Mouse (Mus musculus) heart, embryonic 11.5 days (tissue): ENCODE data around the gene Dis3l2. TPM values are rescaled to one million over a fixed set of nuclear protein-coding genes. Genes with fewer than 3 reads are reported as not detected.

Source experiments
- ATAC-seq: fragments of 200-750 bp; cut with Nextera tagmentation; replicated peaks from 2 replicates; pipeline ENCODE4 v1.8.0; 2017; ENCODE audit warnings: moderate library complexity; ENCODE audit not compliant: insufficient number of reproducible peaks, low FRiP score, low TSS enrichment
- H3K27ac ChIP-seq: fragments of 300-500 bp; sonication (generic); 2 replicates; pipeline ENCODE4 v1.5.1; 2014; ENCODE audit warnings: mild to moderate bottlenecking, low read depth, low read length
- H3K27me3 ChIP-seq: fragments of 300-500 bp; sonication (generic); 2 replicates; pipeline ENCODE4 v1.6.1; 2014; ENCODE audit warnings: mild to moderate bottlenecking, low read length, mixed read lengths; ENCODE audit not compliant: control insufficient read depth, insufficient read depth
- H3K36me3 ChIP-seq: fragments of 300-500 bp; sonication (generic); 2 replicates; pipeline ENCODE4 v1.6.1; 2014; ENCODE audit warnings: mild to moderate bottlenecking, low read length, moderate library complexity, mixed read lengths; ENCODE audit not compliant: control insufficient read depth, insufficient read depth
- H3K4me1 ChIP-seq: fragments of 300-500 bp; sonication (generic); 2 replicates; pipeline ENCODE4 v1.6.1; 2014; ENCODE audit warnings: low read length; ENCODE audit not compliant: control insufficient read depth, insufficient read depth
- H3K4me2 ChIP-seq: fragments of 300-500 bp; sonication (generic); 2 replicates; pipeline ENCODE4 v1.6.1; 2014; ENCODE audit warnings: mild to moderate bottlenecking, moderate library complexity
- H3K4me3 ChIP-seq: fragments of 300-500 bp; sonication (generic); 2 replicates; pipeline ENCODE4 v1.5.1; 2014; ENCODE audit warnings: low read depth, low read length
- H3K9ac ChIP-seq: fragments of 300-500 bp; sonication (generic); 2 replicates; pipeline ENCODE4 v1.6.1; 2014; ENCODE audit warnings: mild to moderate bottlenecking, low read depth, low read length, moderate library complexity
- H3K9me3 ChIP-seq: fragments of 300-500 bp; sonication (generic); replicated peaks from 2 replicates; pipeline ENCODE4 v1.6.1; 2016; ENCODE audit warnings: low read length; ENCODE audit not compliant: control insufficient read depth
- WGBS: fragments of 180-500 bp; shearing (Covaris S2); extraction: QIAGEN DNeasy Blood & Tissue Kit; methylation state at CpG from one replicate; pipeline ENCODE4 v1.1.7; 2014; ENCODE audit not compliant: insufficient replicate concordance; 5-methylcytosine and 5-hydroxymethylcytosine counted together
- polyA plus RNA-seq: library from polyadenylated mRNA; unstranded; fragments of >200 nt; fragmentation: Nextera tagmentation; extraction: Ambion mirVana; gene quantifications from 2 replicates; pipeline ENCODE4 v1.2.1, GENCODE M21; 2014

Gene Dis3l2
- polyA plus RNA-seq, 1 experiment from 2014 or later = 15.8 TPM

- no peak overlapping the region for H3K4me2 ChIP-seq
- ATAC-seq = no peak
- no peak overlapping the region for H3K9ac ChIP-seq
- H3K4me3 ChIP-seq = no peak overlapping the region
- no peaks in the 10 kb centered on the region for H3K9me3 ChIP-seq
- H3K36me3 ChIP-seq = no peaks in the 10 kb centered on the region
- H3K4me1 ChIP-seq = no peaks in the 10 kb centered on the region
- H3K27ac ChIP-seq = no peak overlapping the region
- H3K27me3 ChIP-seq = peaks cover 3% of the 10 kb centered on the region; the same call in 1 of the 2 replicates
- 79% methylated on average over 10 of the region's 10 CpGs for WGBS
These were observed 24.9 kb upstream of the Dis3l2 start for GRCm38 (mm10) chr1:86678667-86679066.

GRCm38 (mm10) chr1:86687236-86687635 is 16.4 kb upstream of the Dis3l2 start:
- Histone ChIP-seq H3K9ac (no peak overlapping the region), H3K9me3 (no peaks in the 10 kb centered on the region), H3K36me3 (no peaks in the 10 kb centered on the region), H3K27ac (no peak overlapping the region), H3K4me3 (no peak overlapping the region), H3K4me2 (no peak overlapping the region), H3K4me1 (no peaks in the 10 kb centered on the region), H3K27me3 (no peaks in the 10 kb centered on the region)
- ATAC-seq = no peak
- WGBS = 66% methylated on average over 4 of the region's 4 CpGs

GRCm38 (mm10) chr1:86691027-86691426 is 12.6 kb upstream of the Dis3l2 start:
- H3K9ac ChIP-seq = no peak overlapping the region
- no peaks in the 10 kb centered on the region for H3K9me3 ChIP-seq
- ATAC-seq = no peak

GRCm38 (mm10) chr1:86696948-86697347 is 6.7 kb upstream of the Dis3l2 start:
- no peak overlapping the region for H3K9ac ChIP-seq
- no peaks in the 10 kb centered on the region for H3K36me3 ChIP-seq
- H3K9me3 ChIP-seq = no peaks in the 10 kb centered on the region
- no peak overlapping the region for H3K27ac ChIP-seq
- H3K4me1 ChIP-seq = no peaks in the 10 kb centered on the region
- no peak overlapping the region for H3K4me2 ChIP-seq
- ATAC-seq = no peak
- H3K4me3 ChIP-seq = no peak overlapping the region
- no peaks in the 10 kb centered on the region for H3K27me3 ChIP-seq
- WGBS = 41% methylated on average over 7 of the region's 7 CpGs

More at GRCm38 (mm10) chr1:86691027-86691426, 12.6 kb upstream of the Dis3l2 start:
- WGBS = 70% methylated on average over 5 of the region's 5 CpGs
- Histone ChIP-seq H3K4me3 (no peak overlapping the region), H3K27me3 (no peaks in the 10 kb centered on the region), H3K27ac (no peak overlapping the region), H3K4me2 (no peak overlapping the region), H3K36me3 (no peaks in the 10 kb centered on the region), H3K4me1 (no peaks in the 10 kb centered on the region)

GRCm38 (mm10) chr1:86698721-86699120 is 4.9 kb upstream of the Dis3l2 start:
- Histone ChIP-seq H3K9me3 (no peaks in the 10 kb centered on the region), H3K4me2 (no peak overlapping the region), H3K36me3 (no peaks in the 10 kb centered on the region), H3K4me3 (no peak overlapping the region), H3K9ac (no peak overlapping the region), H3K27me3 (no peaks in the 10 kb centered on the region), H3K4me1 (0 out of 2 replicates have a peak, but pooled peaks cover 2% of the 10 kb centered on the region), H3K27ac (no peak overlapping the region)
- no peak for ATAC-seq
- 41% methylated on average over 2 of the region's 2 CpGs for WGBS

- H3K4me2 ChIP-seq = no peak overlapping the region
- no peak overlapping the region for H3K27ac ChIP-seq
- H3K4me1 ChIP-seq = 0 out of 2 replicates have a peak, but pooled peaks cover 2% of the 10 kb centered on the region
- H3K9ac ChIP-seq = no peak overlapping the region
- H3K27me3 ChIP-seq = no peaks in the 10 kb centered on the region
- no peaks in the 10 kb centered on the region for H3K36me3 ChIP-seq
- H3K9me3 ChIP-seq = no peaks in the 10 kb centered on the region
- no peak overlapping the region for H3K4me3 ChIP-seq
- ATAC-seq = no peak
- 65% methylated on average over 11 of the region's 11 CpGs for WGBS
These were observed 4.1 kb upstream of the Dis3l2 start for GRCm38 (mm10) chr1:86699346-86700136.

- Histone ChIP-seq H3K4me1 (0 out of 2 replicates have a peak, but pooled peaks cover 4% of the 10 kb centered on the region), H3K27ac (no peak overlapping the region), H3K9me3 (no peaks in the 10 kb centered on the region), H3K4me2 (no peak overlapping the region), H3K27me3 (no peaks in the 10 kb centered on the region), H3K9ac (no peak overlapping the region), H3K4me3 (no peak overlapping the region), H3K36me3 (no peaks in the 10 kb centered on the region)
- 28% methylated on average over 7 of the region's 7 CpGs for WGBS
- no peak for ATAC-seq
These were observed 3.2 kb upstream of the Dis3l2 start for GRCm38 (mm10) chr1:86700367-86700766.

- Histone ChIP-seq H3K9ac (peak overlapping the region; percentile 94), H3K4me2 (peak overlapping the region; percentile 75), H3K36me3 (no peaks in the 10 kb centered on the region), H3K4me3 (peak overlapping the region; percentile 79), H3K4me1 (0 out of 2 replicates have a peak, but pooled peaks cover 5% of the 10 kb centered on the region), H3K27me3 (no peaks in the 10 kb centered on the region), H3K9me3 (no peaks in the 10 kb centered on the region), H3K27ac (peak overlapping the region; percentile 87)
- no peak for ATAC-seq
- under 1% methylated on average over 27 of the region's 27 CpGs for WGBS
These were observed 338 bp downstream of the Dis3l2 start for GRCm38 (mm10) chr1:86703965-86704326.

GRCm38 (mm10) chr1:86705461-86705860 is 1.9 kb downstream of the Dis3l2 start:
- H3K27ac ChIP-seq = no peak overlapping the region
- no peaks in the 10 kb centered on the region for H3K9me3 ChIP-seq
- H3K4me2 ChIP-seq = no peak overlapping the region
- H3K4me1 ChIP-seq = 0 out of 2 replicates have a peak, but pooled peaks cover 5% of the 10 kb centered on the region
- H3K4me3 ChIP-seq = no peak overlapping the region
- 73% methylated on average over 3 of the region's 3 CpGs for WGBS
- H3K36me3 ChIP-seq = no peaks in the 10 kb centered on the region
- no peak overlapping the region for H3K9ac ChIP-seq
- ATAC-seq = no peak
- no peaks in the 10 kb centered on the region for H3K27me3 ChIP-seq
